Mouse (Mus musculus): ENCODE measurements around the gene Htr1f. TPM values are rescaled to one million over a fixed set of nuclear protein-coding genes. Genes with fewer than 3 reads are reported as not detected.

Gene Htr1f
- polyA plus RNA-seq, 1 experiment from 2014 or later: 0.18 TPM

GRCm38 (mm10) chr16:65018710-65019109, 86.9 kb downstream of the Htr1f start:
- no peak overlapping the region for H3K9ac ChIP-seq (replicated peaks)
- no peak overlapping the region for H3K4me3 ChIP-seq
- no peaks in the 10 kb centered on the region for H3K4me1 ChIP-seq
- no peaks in the 10 kb centered on the region for H3K9me3 ChIP-seq
- WGBS: 98% methylated on average over 1 of the region's 1 CpGs
- no peak overlapping the region for H3K4me2 ChIP-seq (replicated peaks)
- no peaks in the 10 kb centered on the region for H3K27me3 ChIP-seq
- no peaks in the 10 kb centered on the region for H3K36me3 ChIP-seq
- H3K27ac ChIP-seq (replicated peaks): no peak overlapping the region
- no peak for ATAC-seq (ENCODE audit: low FRiP score, low read depth)

- Histone ChIP-seq H3K27me3 (no peaks in the 10 kb centered on the region), H3K9me3 (no peaks in the 10 kb centered on the region), H3K9ac (replicated peaks) (no peak overlapping the region), H3K4me1 (no peaks in the 10 kb centered on the region), H3K27ac (replicated peaks) (no peak overlapping the region), H3K36me3 (no peaks in the 10 kb centered on the region), H3K4me2 (replicated peaks) (no peak overlapping the region), H3K4me3 (no peak overlapping the region)
- WGBS: 75% methylated on average over 7 of the region's 7 CpGs
- no peak for ATAC-seq (ENCODE audit: low FRiP score, low read depth)
Measured at GRCm38 (mm10) chr16:65018134-65018533, 87.5 kb downstream of the Htr1f start.

DNA sequence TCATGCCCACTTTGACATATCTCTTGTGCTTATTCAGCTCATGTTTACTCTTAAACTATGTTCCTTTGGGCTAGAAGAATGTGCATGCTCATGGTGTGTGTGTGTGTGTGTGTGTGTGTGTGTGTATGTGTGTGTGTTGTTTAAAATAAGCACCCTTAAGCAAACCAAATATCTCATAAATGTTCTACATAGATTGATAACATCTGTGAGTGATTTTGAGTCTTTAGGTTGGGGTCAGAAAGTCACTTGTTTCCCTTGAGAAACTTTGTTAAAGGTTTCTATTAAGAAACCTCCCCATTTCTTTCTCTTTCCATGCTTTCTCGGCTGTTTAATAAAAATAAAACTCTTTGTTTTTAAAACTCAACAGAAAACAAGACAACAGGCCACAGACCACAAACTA, 88.1 kb downstream of the Htr1f start:
- H3K36me3 ChIP-seq: no peaks in the 10 kb centered on the region
- no peaks in the 10 kb centered on the region for H3K4me1 ChIP-seq
- no peak for ATAC-seq (ENCODE audit: low FRiP score, low read depth)
- no peak overlapping the region for H3K4me2 ChIP-seq (replicated peaks)
- no peak overlapping the region for H3K9ac ChIP-seq (replicated peaks)
- no peak overlapping the region for H3K4me3 ChIP-seq
- H3K27me3 ChIP-seq: no peaks in the 10 kb centered on the region
- 81% methylated on average over 1 of the region's 1 CpGs for WGBS
- H3K27ac ChIP-seq (replicated peaks): no peak overlapping the region
- no peaks in the 10 kb centered on the region for H3K9me3 ChIP-seq

DNA sequence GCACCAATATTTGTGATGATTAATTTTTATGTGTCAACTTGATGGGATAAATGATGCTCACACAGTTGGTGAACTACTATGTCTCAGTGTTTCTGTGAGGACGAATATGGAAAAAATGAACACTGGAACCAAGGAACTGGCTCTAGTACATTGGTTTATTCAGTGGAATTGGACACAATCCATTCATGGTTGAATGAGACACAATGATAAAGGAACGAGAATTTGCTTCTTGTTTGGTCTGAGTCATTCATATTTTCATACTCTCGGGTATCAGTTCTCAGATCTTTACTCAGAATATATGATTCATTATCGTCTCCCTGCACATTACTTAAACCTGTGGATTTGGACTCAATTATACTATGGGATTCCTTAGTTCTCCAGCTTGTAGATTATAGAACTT, 90.4 kb downstream of the Htr1f start:
- 91% methylated on average over 4 of the region's 4 CpGs for WGBS
- no peak for ATAC-seq (ENCODE audit: low FRiP score, low read depth)
- Histone ChIP-seq H3K36me3 (no peaks in the 10 kb centered on the region), H3K4me2 (replicated peaks) (no peak overlapping the region), H3K4me3 (no peak overlapping the region), H3K9ac (replicated peaks) (no peak overlapping the region), H3K27me3 (no peaks in the 10 kb centered on the region), H3K9me3 (no peaks in the 10 kb centered on the region), H3K4me1 (no peaks in the 10 kb centered on the region), H3K27ac (replicated peaks) (no peak overlapping the region)

GRCm38 (mm10) chr16:65001993-65002821, 103.4 kb downstream of the Htr1f start:
- no peaks in the 10 kb centered on the region; the same call in 1 of the 2 replicates for H3K27me3 ChIP-seq
- no peak overlapping the region for H3K4me3 ChIP-seq
- H3K9ac ChIP-seq (replicated peaks): no peak overlapping the region
- H3K4me1 ChIP-seq: no peaks in the 10 kb centered on the region
- 64% methylated on average over 6 of the region's 6 CpGs for WGBS
- no peak overlapping the region for H3K27ac ChIP-seq (replicated peaks)
- no peaks in the 10 kb centered on the region for H3K36me3 ChIP-seq
- peak; percentile 85 for ATAC-seq (ENCODE audit: low FRiP score, low read depth)
- H3K4me2 ChIP-seq (replicated peaks): no peak overlapping the region
- no peaks in the 10 kb centered on the region for H3K9me3 ChIP-seq

DNA sequence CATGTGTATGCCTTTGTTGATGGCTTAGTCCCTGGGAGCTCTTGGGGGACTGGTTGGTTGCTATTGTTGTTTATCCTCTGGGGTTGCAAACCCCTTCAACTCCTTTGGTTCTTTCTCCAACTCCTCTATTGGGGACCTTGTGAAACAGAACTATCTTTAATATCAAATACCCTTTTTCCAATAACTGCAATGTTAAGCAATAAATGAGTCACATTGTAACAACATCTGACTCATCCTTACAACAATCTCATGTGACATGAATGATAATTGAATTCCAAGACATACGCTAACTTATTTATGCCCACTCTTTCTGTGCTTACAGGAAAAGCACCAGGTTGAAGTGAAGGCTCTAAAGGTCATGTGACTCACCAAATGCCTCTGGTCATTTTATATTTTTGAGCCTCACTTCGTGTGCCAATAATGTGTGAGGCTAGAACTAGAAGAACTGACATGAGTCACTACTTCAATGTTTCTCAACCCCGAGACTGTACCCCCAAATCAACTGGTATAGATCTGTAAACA, 116.3 kb downstream of the Htr1f start:
- H3K9me3 ChIP-seq: no peaks in the 10 kb centered on the region
- no peak overlapping the region for H3K4me2 ChIP-seq (replicated peaks)
- no peak for ATAC-seq (ENCODE audit: low FRiP score, low read depth)
- H3K27ac ChIP-seq (replicated peaks): no peak overlapping the region
- no peak overlapping the region for H3K9ac ChIP-seq (replicated peaks)
- no peak overlapping the region for H3K4me3 ChIP-seq
- WGBS: 81% methylated on average over 3 of the region's 3 CpGs
- no peaks in the 10 kb centered on the region for H3K27me3 ChIP-seq
- no peaks in the 10 kb centered on the region for H3K4me1 ChIP-seq
- H3K36me3 ChIP-seq: no peaks in the 10 kb centered on the region

- no peak for ATAC-seq (ENCODE audit: low FRiP score, low read depth)
- Histone ChIP-seq H3K9me3 (no peaks in the 10 kb centered on the region), H3K36me3 (no peaks in the 10 kb centered on the region), H3K4me3 (no peak overlapping the region), H3K4me1 (no peaks in the 10 kb centered on the region), H3K27me3 (no peaks in the 10 kb centered on the region), H3K27ac (replicated peaks) (no peak overlapping the region), H3K9ac (replicated peaks) (no peak overlapping the region), H3K4me2 (replicated peaks) (no peak overlapping the region)
- 95% methylated on average over 6 of the region's 6 CpGs for WGBS
Measured at GRCm38 (mm10) chr16:64987564-64987963, 118.1 kb downstream of the Htr1f start.

GRCm38 (mm10) chr16:64987049-64987448, 118.6 kb downstream of the Htr1f start:
- ATAC-seq (ENCODE audit: low FRiP score, low read depth): no peak
- no peaks in the 10 kb centered on the region for H3K27me3 ChIP-seq

GRCm38 (mm10) chr16:64974636-64975035, 131.0 kb downstream of the Htr1f start:
- no peak overlapping the region for H3K4me2 ChIP-seq (replicated peaks)
- no peaks in the 10 kb centered on the region for H3K36me3 ChIP-seq
- 89% methylated on average over 5 of the region's 5 CpGs for WGBS
- no peak overlapping the region for H3K9ac ChIP-seq (replicated peaks)
- no peaks in the 10 kb centered on the region for H3K27me3 ChIP-seq
- no peaks in the 10 kb centered on the region for H3K4me1 ChIP-seq
- H3K4me3 ChIP-seq: no peak overlapping the region
- no peaks in the 10 kb centered on the region for H3K9me3 ChIP-seq
- no peak overlapping the region for H3K27ac ChIP-seq (replicated peaks)
- no peak for ATAC-seq (ENCODE audit: low FRiP score, low read depth)

More at GRCm38 (mm10) chr16:64987049-64987448, 118.6 kb downstream of the Htr1f start:
- WGBS: 78% methylated on average over 2 of the region's 2 CpGs
- Histone ChIP-seq H3K9me3 (no peaks in the 10 kb centered on the region), H3K9ac (replicated peaks) (no peak overlapping the region), H3K4me2 (replicated peaks) (no peak overlapping the region), H3K4me1 (no peaks in the 10 kb centered on the region), H3K36me3 (no peaks in the 10 kb centered on the region), H3K27ac (replicated peaks) (no peak overlapping the region), H3K4me3 (no peak overlapping the region)

DNA sequence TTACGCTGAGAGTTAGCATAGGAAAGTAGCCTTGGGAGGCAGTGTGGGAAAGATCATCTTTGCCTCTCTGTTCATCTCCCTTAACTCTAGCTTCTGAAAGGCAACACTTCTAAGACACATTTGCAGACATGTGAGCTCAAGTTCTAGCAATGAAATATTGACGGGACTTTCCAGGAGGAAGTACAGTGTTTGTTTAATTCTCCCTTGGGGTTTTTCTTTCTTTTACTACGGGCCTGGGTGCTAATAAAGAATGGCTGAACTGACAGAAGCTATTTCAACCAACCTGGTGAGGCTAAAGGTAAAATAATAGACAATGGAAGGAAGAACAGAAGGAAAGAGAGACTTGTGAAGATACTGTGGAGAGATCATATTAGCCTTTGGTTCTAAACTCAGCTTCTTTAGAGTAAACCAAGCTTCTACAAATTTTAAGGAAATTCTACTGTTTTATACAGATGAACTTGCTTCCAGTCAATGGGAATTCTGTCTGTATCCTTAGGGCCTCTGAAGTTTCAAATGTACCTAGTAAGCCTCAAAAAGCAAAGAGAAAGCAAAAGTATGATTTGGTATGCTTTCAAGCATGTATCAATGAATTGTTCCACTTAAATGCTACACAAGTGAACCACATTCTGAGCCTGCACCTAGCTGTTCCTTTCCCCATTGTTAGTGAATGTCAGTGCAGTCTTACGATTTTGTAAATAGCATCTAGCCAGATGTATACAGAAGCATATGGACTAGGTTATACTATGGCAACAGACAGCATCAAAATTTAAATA, 131.9 kb downstream of the Htr1f start:
- Histone ChIP-seq H3K27me3 (no peaks in the 10 kb centered on the region), H3K4me1 (no peaks in the 10 kb centered on the region), H3K36me3 (no peaks in the 10 kb centered on the region), H3K27ac (replicated peaks) (no peak overlapping the region), H3K4me2 (replicated peaks) (no peak overlapping the region), H3K4me3 (no peak overlapping the region), H3K9me3 (no peaks in the 10 kb centered on the region), H3K9ac (replicated peaks) (no peak overlapping the region)
- no peak for ATAC-seq (ENCODE audit: low FRiP score, low read depth)
- WGBS: 80% methylated on average over 4 of the region's 4 CpGs

- no peak overlapping the region for H3K4me3 ChIP-seq
- H3K36me3 ChIP-seq: no peaks in the 10 kb centered on the region
- no peak for ATAC-seq (ENCODE audit: low FRiP score, low read depth)
- no peak overlapping the region for H3K27ac ChIP-seq (replicated peaks)
- no peaks in the 10 kb centered on the region for H3K4me1 ChIP-seq
- no peak overlapping the region for H3K9ac ChIP-seq (replicated peaks)
- H3K9me3 ChIP-seq: no peaks in the 10 kb centered on the region
- WGBS: 94% methylated on average over 4 of the region's 4 CpGs
- H3K27me3 ChIP-seq: no peaks in the 10 kb centered on the region
- H3K4me2 ChIP-seq (replicated peaks): no peak overlapping the region
Measured at GRCm38 (mm10) chr16:64961690-64962089, 144.0 kb downstream of the Htr1f start.

DNA sequence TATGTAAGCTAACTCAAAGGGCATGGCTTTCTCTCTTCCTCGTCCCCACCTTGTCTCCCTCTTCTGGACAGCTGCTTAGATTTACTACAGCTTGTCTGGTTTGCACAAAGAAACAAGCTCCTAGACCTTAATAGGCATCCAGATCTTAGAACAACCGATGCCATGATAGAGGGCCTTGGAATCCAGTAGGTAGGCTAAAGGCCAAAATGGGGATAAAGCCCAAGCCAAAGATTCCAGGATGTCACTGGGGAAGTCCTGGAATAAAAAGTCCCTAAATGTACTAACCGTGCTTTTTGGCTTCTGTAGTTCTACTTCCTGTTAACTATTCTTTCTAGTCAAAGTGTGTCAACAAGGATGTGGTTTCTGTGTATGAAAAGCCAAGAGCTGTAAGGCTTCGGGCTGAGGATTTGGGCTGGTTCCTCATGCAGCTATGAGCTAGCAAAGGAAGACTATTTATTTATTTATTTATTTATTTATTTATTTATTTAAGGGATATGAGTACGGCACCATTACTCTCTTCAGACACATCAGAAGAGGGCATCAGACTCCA, 163.9 kb downstream of the Htr1f start:
- no peaks in the 10 kb centered on the region for H3K36me3 ChIP-seq
- no peak overlapping the region for H3K4me2 ChIP-seq (replicated peaks)
- H3K9me3 ChIP-seq: no peaks in the 10 kb centered on the region
- WGBS: 91% methylated on average over 5 of the region's 5 CpGs
- H3K27me3 ChIP-seq: no peaks in the 10 kb centered on the region
- no peaks in the 10 kb centered on the region for H3K4me1 ChIP-seq
- no peak for ATAC-seq (ENCODE audit: low FRiP score, low read depth)
- H3K9ac ChIP-seq (replicated peaks): no peak overlapping the region
- no peak overlapping the region for H3K27ac ChIP-seq (replicated peaks)
- no peak overlapping the region for H3K4me3 ChIP-seq

All from midbrain, embryonic 12.5 days (tissue).